Mouse (Mus musculus) CH12.LX (cell line): ENCODE data around the gene Gm28047. TPM values are rescaled to one million over a fixed set of nuclear protein-coding genes. Genes with fewer than 3 reads are reported as not detected.
"Not testable (repeated sequence)": the region's sequence is repeated elsewhere in the genome, so short reads cannot be mapped to it uniquely, and the experiment has no call there.

Source experiments
- DNase-seq: peaks from one replicate; pipeline ENCODE4 v3.0.0-alpha.2; 2013; ENCODE audit errors: extremely low read depth
- H3K27ac ChIP-seq: 2 replicates; pipeline ENCODE4 v1.5.1; 2012; ENCODE audit warnings: low read depth, mild to moderate bottlenecking, control low read depth, moderate library complexity; ENCODE audit not compliant: insufficient read depth
- H3K27me3 ChIP-seq: replicated peaks from 2 replicates; pipeline ENCODE3; 2012; ENCODE audit warnings: inconsistent platforms
- H3K36me3 ChIP-seq, 2 experiments: replicated peaks in 1 of 2; 2 replicates each; pipeline versions ENCODE3 to v1.6.1; 2012; ENCODE audit warnings: inconsistent platforms in 1 of 2, low read length in 1 of 2, mild to moderate bottlenecking in 1 of 2, mixed read lengths in 1 of 2, moderate library complexity in 1 of 2; ENCODE audit not compliant: control insufficient read depth in 1 of 2, insufficient read depth in 1 of 2
- H3K4me1 ChIP-seq, 2 experiments: 2 replicates each; pipeline ENCODE4 v1.6.1; 2012; ENCODE audit warnings: inconsistent platforms in 1 of 2, moderate library complexity in 1 of 2; ENCODE audit not compliant: insufficient read depth in 2 of 2, control insufficient read depth in 1 of 2
- H3K4me2 ChIP-seq: 2 replicates; pipeline ENCODE4 v1.6.1; 2012; ENCODE audit warnings: low read depth, mild to moderate bottlenecking, control low read depth; ENCODE audit not compliant: poor library complexity, insufficient read depth, severe bottlenecking
- H3K4me3 ChIP-seq, 3 experiments: fragments of 150-350 bp in 1 of 3; sonication (generic) in 1 of 3; replicated peaks in 1 of 3; 2 replicates each; pipeline versions ENCODE3 to v1.5.1; 2011 to 2012; ENCODE audit warnings: low read depth in 2 of 3, low read length in 2 of 3, mild to moderate bottlenecking in 2 of 3, moderate library complexity in 2 of 3, control low read depth in 1 of 3, improper control_type of control experiment in 1 of 3, inconsistent platforms in 1 of 3, mixed read lengths in 1 of 3; ENCODE audit not compliant: poor library complexity in 1 of 3
- H3K79me2 ChIP-seq: replicated peaks from 2 replicates; pipeline ENCODE4 v1.6.1; 2012; ENCODE audit warnings: mild to moderate bottlenecking, moderate library complexity; ENCODE audit not compliant: control insufficient read depth, poor library complexity, insufficient read depth, severe bottlenecking; ENCODE audit errors: extremely low read depth
- H3K9ac ChIP-seq: 2 replicates; pipeline ENCODE4 v1.6.1; 2012; ENCODE audit warnings: low read depth, mild to moderate bottlenecking, control low read depth, moderate library complexity; ENCODE audit not compliant: insufficient read depth
- H3K9me3 ChIP-seq: replicated peaks from 2 replicates; pipeline ENCODE3; 2012; ENCODE audit warnings: low read length, inconsistent platforms, mixed read lengths
- BHLHE40 ChIP-seq: IDR thresholded peaks from 2 replicates; pipeline ENCODE4 v1.6.1; 2011; ENCODE audit warnings: mild to moderate bottlenecking, low read depth, low read length, improper control_type of control experiment
- CTCF ChIP-seq, 2 experiments: IDR thresholded peaks in 1 of 2; conservative IDR thresholded peaks in 1 of 2; 2 replicates each; pipeline ENCODE4 v1.5.1; 2011 to 2012; ENCODE audit warnings: low read depth in 2 of 2, low read length in 2 of 2, improper control_type of control experiment in 1 of 2, inconsistent platforms in 1 of 2, mild to moderate bottlenecking in 1 of 2, moderate library complexity in 1 of 2
- ELF1 ChIP-seq: IDR thresholded peaks from 2 replicates; pipeline ENCODE4 v1.6.1; 2014; ENCODE audit warnings: low read depth, mild to moderate bottlenecking, inconsistent platforms, low read length, improper control_type of control experiment
- ETS1 ChIP-seq: conservative IDR thresholded peaks from 2 replicates; pipeline ENCODE4 v1.6.1; 2012; ENCODE audit warnings: low read depth, mild to moderate bottlenecking, inconsistent platforms, low read length, improper control_type of control experiment, moderate library complexity
- HCFC1 ChIP-seq: IDR thresholded peaks from 2 replicates; pipeline ENCODE4 v1.6.1; 2012; ENCODE audit warnings: low read depth, mild to moderate bottlenecking, inconsistent platforms, low read length, improper control_type of control experiment
- JUN ChIP-seq: IDR thresholded peaks from 2 replicates; pipeline ENCODE4 v1.6.1; 2011; ENCODE audit warnings: low read depth, mild to moderate bottlenecking, low read length, improper control_type of control experiment, moderate library complexity; ENCODE audit not compliant: insufficient read depth
- JUND ChIP-seq: conservative IDR thresholded peaks from 2 replicates; pipeline ENCODE4 v1.6.1; 2011; ENCODE audit warnings: low read depth, low read length, improper control_type of control experiment
- KAT2A ChIP-seq: IDR thresholded peaks from 2 replicates; pipeline ENCODE4 v1.6.1; 2012; ENCODE audit warnings: low read length, improper control_type of control experiment, inconsistent platforms; ENCODE audit not compliant: insufficient replicate concordance
- MAZ ChIP-seq: IDR thresholded peaks from 2 replicates; pipeline ENCODE4 v1.6.1; 2012; ENCODE audit warnings: low read depth, mild to moderate bottlenecking, inconsistent platforms, low read length, improper control_type of control experiment, moderate library complexity
- MXI1 ChIP-seq: IDR thresholded peaks from 2 replicates; pipeline ENCODE4 v1.6.1; 2011; ENCODE audit warnings: mild to moderate bottlenecking, low read depth, low read length, improper control_type of control experiment
- NRF1 ChIP-seq: IDR thresholded peaks from 2 replicates; pipeline ENCODE4 v1.6.1; 2014; ENCODE audit warnings: low read depth, mild to moderate bottlenecking, inconsistent platforms, low read length, improper control_type of control experiment, moderate library complexity
- PAX5 ChIP-seq: IDR thresholded peaks from 2 replicates; pipeline ENCODE4 v1.6.1; 2012; ENCODE audit warnings: low read length, inconsistent platforms, mixed read lengths
- TBP ChIP-seq: conservative IDR thresholded peaks from 2 replicates; pipeline ENCODE4 v1.6.1; 2011; ENCODE audit warnings: low read depth, low read length, improper control_type of control experiment
- UBTF ChIP-seq: IDR thresholded peaks from 2 replicates; pipeline ENCODE4 v1.6.1; 2012; ENCODE audit warnings: low read depth, mild to moderate bottlenecking, inconsistent platforms, low read length, improper control_type of control experiment, moderate library complexity
- USF2 ChIP-seq: conservative IDR thresholded peaks from 2 replicates; pipeline ENCODE4 v1.6.1; 2011; ENCODE audit warnings: low read depth, low read length, improper control_type of control experiment
- ZC3H11A ChIP-seq: IDR thresholded peaks from 2 replicates; pipeline ENCODE4 v1.6.1; 2012; ENCODE audit warnings: low read depth, mild to moderate bottlenecking, inconsistent platforms, low read length, improper control_type of control experiment
- ZKSCAN1 ChIP-seq: IDR thresholded peaks from 2 replicates; pipeline ENCODE4 v1.6.1; 2012; ENCODE audit warnings: low read depth, inconsistent platforms, low read length, improper control_type of control experiment, borderline replicate concordance
- ZNF384 ChIP-seq: IDR thresholded peaks from 2 replicates; pipeline ENCODE4 v1.6.1; 2012; ENCODE audit warnings: low read depth, low read length, improper control_type of control experiment, inconsistent platforms
- dilution Hi-C: fragments of 300-500 bp; cut with MboI; formaldehyde crosslinking; loops from 2 replicates; pipeline ENCODE4 v1.14.3; 2020; ENCODE audit warnings: low sequenced_read_pairs; ENCODE audit not compliant: extremely low pct_unique_long_range_greater_than_20kb, extremely low pct_ligation_motif_present
- in situ Hi-C: fragments of 300-500 bp; cut with MboI; formaldehyde crosslinking; loops from 3 replicates; pipeline ENCODE4 v1.14.3; 2019; ENCODE audit warnings: low sequenced_read_pairs, low pct_ligation_motif_present, low pct_unique_long_range_greater_than_20kb, mixed read lengths
- polyA plus RNA-seq: library from polyadenylated mRNA; unstranded; fragments of >175 nt; gene quantifications from 2 replicates; pipeline ENCODE4 v1.2.1, GENCODE M21; 2012; ENCODE audit warnings: low read depth; ENCODE audit not compliant: insufficient read length
- total RNA-seq, 2 experiments: library from RNA; depleted of rRNA; stranded (reverse); fragments of 300-350 nt in 1 of 2; fragments of >200 nt in 1 of 2; gene quantifications; 2 replicates each; pipeline ENCODE4 v1.2.3; 2012 to 2014

Gm28047 gene
- total and polyA plus RNA-seq, 3 experiments, result not detected

DNA sequence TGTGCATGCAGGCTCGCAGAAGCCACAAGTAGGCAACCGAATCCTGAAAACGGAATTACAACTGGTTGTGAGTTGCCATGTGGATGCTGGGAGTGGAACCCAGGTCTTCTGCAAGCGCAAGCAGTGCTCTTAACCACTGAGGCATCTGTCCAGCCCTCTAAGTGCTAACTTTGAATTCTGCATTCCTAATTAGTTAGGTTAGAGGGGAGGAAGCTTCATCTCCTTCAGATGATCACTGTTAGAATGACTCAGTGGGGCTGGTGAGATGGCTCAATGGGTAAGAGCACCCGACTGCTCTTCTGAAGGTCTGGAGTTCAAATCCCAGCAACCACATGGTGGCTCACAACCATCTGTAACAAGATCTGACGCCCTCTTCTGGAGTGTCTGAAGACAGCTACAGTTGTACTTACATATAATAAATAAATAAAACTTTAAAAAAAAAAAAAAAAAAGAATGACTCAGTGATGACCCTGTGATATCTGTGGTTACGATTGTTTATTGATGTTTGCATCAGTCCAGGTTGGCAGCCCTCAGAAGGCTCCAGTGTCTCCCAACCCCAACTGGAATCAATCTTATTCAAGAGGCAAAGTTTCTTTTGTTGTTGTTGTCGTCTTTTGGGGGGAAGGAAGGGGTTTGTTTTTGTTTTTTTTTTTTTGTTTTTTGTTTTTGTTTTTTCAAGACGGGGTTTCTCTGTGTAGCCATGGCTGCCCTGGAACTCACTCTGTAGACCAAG is 27.2 kb upstream of the Gm28047 start:
- H3K27ac ChIP-seq, DNase-seq, dilution Hi-C loops, in situ Hi-C loops, H3K36me3 ChIP-seq, H3K4me2 ChIP-seq, H3K79me2 ChIP-seq, H3K27me3 ChIP-seq, H3K4me3 ChIP-seq, H3K9me3 ChIP-seq, H3K9ac ChIP-seq: not testable (repeated sequence)
- H3K4me1 ChIP-seq, result peaks cover 0 to 11% of the 10 kb centered on the region in 2 experiments; a peak in 1 of 4 replicates
- peak; percentile 83 for TF ChIP-seq TBP

DNA sequence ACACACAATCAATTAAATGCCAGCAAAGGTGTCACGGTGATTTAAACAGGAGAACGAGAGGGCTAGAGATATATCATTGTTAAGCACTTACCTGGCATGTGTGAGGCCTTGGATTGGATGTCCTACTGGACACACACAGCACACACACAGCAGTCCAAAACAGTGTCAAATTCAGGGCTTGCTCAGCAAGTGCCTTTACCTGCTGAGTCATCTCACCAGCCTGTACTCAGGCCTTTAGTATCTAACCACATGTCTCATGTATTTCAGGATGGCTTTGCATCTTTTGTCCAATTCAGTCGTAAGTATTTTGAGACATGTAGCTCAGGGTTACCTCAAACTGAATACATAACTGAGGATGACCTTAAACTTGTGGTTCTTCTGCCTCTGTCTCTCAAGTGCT is 26.2 kb upstream of the Gm28047 start:
- Histone ChIP-seq H3K27ac (no peak overlapping the region), H3K79me2 (no peaks in the 10 kb centered on the region), H3K9me3 (no peaks in the 10 kb centered on the region), H3K4me3 (no peak overlapping the region), H3K4me2 (no peak overlapping the region), H3K9ac (no peak overlapping the region)
- no peak for DNase-seq
- in situ Hi-C loops, result no loop called here
- dilution Hi-C loops, result no loop called here
- TF ChIP-seq MXI1, result no peak
- TF ChIP-seq CTCF (conservative IDR thresholded peaks at IDR 0.05 in 1 of 2, IDR thresholded peaks at IDR 0.05 in 1 of 2; ENCODE audit: low read depth in 2 of 2, low read length in 2 of 2), result no peak
- no peak for TF ChIP-seq BHLHE40
- no peak for TF ChIP-seq ZNF384
- TF ChIP-seq ZC3H11A, result no peak
- TF ChIP-seq ETS1, result no peak
- no peak for TF ChIP-seq JUN
- TF ChIP-seq UBTF, result no peak
- no peak for TF ChIP-seq HCFC1
- TF ChIP-seq PAX5, result no peak
- no peak for TF ChIP-seq MAZ
- no peak for TF ChIP-seq USF2
- TF ChIP-seq ELF1, result no peak
- no peak for TF ChIP-seq TBP
- TF ChIP-seq JUND, result no peak
- TF ChIP-seq ZKSCAN1, result no peak
- no peak for TF ChIP-seq KAT2A
- no peak for TF ChIP-seq NRF1
- TF ChIP-seq, all 38 proteins: peak for 0
- H3K27me3 ChIP-seq, result peaks cover 1% of the 10 kb centered on the region
- no peaks in the 10 kb centered on the region for H3K36me3 ChIP-seq
- H3K4me1 ChIP-seq, result peaks cover 0 to 11% of the 10 kb centered on the region in 2 experiments; a peak in 1 of 4 replicates
